Mouse (Mus musculus) liver, embryonic 13.5 days (tissue): Measurements from ENCODE around the gene Mab21l2. TPM values are rescaled to one million over a fixed set of nuclear protein-coding genes. Genes with fewer than 3 reads are reported as not detected.

Experiments used
- ATAC-seq: fragments of 200-750 bp; cut with Nextera tagmentation; 2 replicates; pipeline ENCODE4 v1.8.0; 2017; ENCODE audit warnings: low read depth, mild to moderate bottlenecking, moderate number of reproducible peaks, moderate library complexity
- DNase-seq: peaks from one replicate; pipeline ENCODE4 v3.0.0; 2022
- H3K27ac ChIP-seq: fragments of 300-500 bp; sonication (generic); 2 replicates; pipeline ENCODE4 v1.5.1; 2015; ENCODE audit warnings: moderate library complexity, mild to moderate bottlenecking, inconsistent platforms
- H3K27me3 ChIP-seq: fragments of 300-500 bp; sonication (generic); 2 replicates; pipeline ENCODE4 v1.6.1; 2015; ENCODE audit warnings: mild to moderate bottlenecking, inconsistent platforms
- H3K36me3 ChIP-seq: fragments of 300-500 bp; sonication (generic); 2 replicates; pipeline ENCODE4 v1.6.1; 2015; ENCODE audit warnings: mild to moderate bottlenecking, inconsistent platforms
- H3K4me1 ChIP-seq: fragments of 300-500 bp; sonication (generic); replicated peaks from 2 replicates; pipeline ENCODE4 v1.6.1; 2015; ENCODE audit warnings: inconsistent platforms
- H3K4me2 ChIP-seq: fragments of 300-500 bp; sonication (generic); 2 replicates; pipeline ENCODE4 v1.6.1; 2015; ENCODE audit warnings: inconsistent platforms, mild to moderate bottlenecking, moderate library complexity
- H3K4me3 ChIP-seq: fragments of 300-500 bp; sonication (generic); replicated peaks from 2 replicates; pipeline ENCODE4 v1.5.1; 2015; ENCODE audit warnings: mild to moderate bottlenecking, inconsistent platforms
- H3K9ac ChIP-seq: fragments of 300-500 bp; sonication (generic); 2 replicates; pipeline ENCODE4 v1.6.1; 2015; ENCODE audit warnings: mild to moderate bottlenecking, inconsistent platforms
- H3K9me3 ChIP-seq: fragments of 300-500 bp; sonication (generic); replicated peaks from 2 replicates; pipeline ENCODE4 v1.6.1; 2016; ENCODE audit warnings: inconsistent platforms
- WGBS: fragments of 180-500 bp; shearing (Covaris S2); methylation state at CpG from one replicate; pipeline ENCODE4 v1.1.7; 2015; ENCODE audit not compliant: insufficient replicate concordance; 5-methylcytosine and 5-hydroxymethylcytosine counted together
- polyA plus RNA-seq: library from polyadenylated mRNA; unstranded; fragments of >200 nt; fragmentation: Nextera tagmentation; extraction: Ambion mirVana; gene quantifications from 2 replicates; pipeline ENCODE4 v1.2.1, GENCODE M21; 2015

Gene Mab21l2
- polyA plus RNA-seq, 1 experiment from 2014 or later, result 0.78 TPM

DNA sequence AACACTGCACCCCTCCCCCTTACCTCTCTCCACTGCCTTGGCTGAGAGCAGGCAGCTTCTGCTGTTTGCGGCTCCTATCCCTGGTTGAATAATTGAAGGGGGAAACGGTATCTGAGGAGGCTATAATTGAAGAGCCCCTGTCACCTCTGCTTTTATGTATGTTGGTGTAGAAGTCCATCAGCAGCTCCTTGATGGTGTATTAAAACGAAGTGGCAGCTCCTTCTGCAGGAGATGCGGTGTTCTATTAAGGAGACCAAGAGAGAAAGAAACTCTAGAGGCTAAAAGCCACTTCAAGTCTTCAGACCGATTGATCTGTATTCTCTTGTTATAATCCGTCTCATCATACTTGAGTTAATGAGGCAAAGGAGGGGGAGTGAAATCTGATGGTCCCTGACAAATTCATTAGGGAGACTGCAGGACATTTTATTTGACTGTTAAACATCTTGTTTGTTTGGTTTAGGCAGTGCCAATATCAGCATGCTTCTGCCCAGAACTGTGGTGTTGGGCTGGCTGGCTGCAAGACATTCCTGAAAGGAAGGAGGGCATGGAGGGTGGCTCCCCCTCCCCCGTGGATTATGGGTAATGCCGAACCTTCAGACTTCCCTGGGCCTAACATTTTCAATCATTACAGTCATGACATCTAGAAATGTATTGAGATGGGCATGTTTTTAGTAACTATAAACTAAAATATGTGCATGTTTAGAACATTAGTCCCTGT is 2.7 kb upstream of the Mab21l2 start:
- no peak overlapping the region for H3K9ac ChIP-seq
- 29% methylated on average over 8 of the region's 8 CpGs for WGBS
- DNase-seq, result no peak
- no peaks in the 10 kb centered on the region for H3K36me3 ChIP-seq
- ATAC-seq, result no peak
- peaks cover 28% of the 10 kb centered on the region for H3K4me1 ChIP-seq
- no peak overlapping the region for H3K4me3 ChIP-seq
- H3K9me3 ChIP-seq, result no peaks in the 10 kb centered on the region
- no peak overlapping the region for H3K27ac ChIP-seq
- H3K4me2 ChIP-seq, result no peak overlapping the region
- peaks cover 59% of the 10 kb centered on the region for H3K27me3 ChIP-seq

DNA sequence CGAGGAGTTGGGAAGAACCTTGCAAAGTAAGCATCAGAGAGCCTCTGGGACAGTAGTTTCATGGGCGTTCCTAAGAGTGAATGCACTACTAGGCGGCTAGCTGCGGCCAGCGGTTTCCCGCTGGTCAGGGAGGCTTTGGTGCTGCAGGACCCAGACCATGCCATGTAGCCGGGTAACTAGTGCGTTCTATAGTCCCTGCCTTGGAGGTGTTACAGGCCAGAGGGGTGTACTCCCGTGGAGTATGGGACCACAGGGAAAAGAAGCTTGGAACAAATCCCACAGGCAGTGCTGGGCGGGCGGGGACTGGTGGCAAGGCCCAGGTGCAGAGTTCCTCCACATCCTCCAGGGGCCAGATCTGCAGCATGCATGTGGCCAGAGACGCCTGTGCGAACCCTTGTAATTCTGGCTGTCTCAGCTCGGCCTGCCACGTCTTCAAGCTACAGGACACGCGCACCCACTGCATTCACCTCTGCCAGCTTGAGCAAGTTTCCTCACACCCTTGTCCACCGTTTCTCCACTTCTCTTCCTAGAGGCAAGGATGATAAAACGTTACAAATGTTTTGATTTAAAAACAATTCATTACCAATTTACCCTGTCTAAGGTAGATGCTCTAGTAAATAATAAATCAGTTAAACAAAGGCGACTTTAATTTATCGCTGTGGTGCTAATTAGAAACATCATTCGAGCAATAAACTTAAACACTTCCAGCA is 2.0 kb upstream of the Mab21l2 start:
- H3K4me1 ChIP-seq, result peaks cover 28% of the 10 kb centered on the region
- H3K36me3 ChIP-seq, result no peaks in the 10 kb centered on the region
- H3K9me3 ChIP-seq, result no peaks in the 10 kb centered on the region
- H3K4me2 ChIP-seq, result no peak overlapping the region
- 11% methylated on average over 22 of the region's 22 CpGs for WGBS
- H3K9ac ChIP-seq, result no peak overlapping the region
- H3K27ac ChIP-seq, result no peak overlapping the region
- H3K4me3 ChIP-seq, result no peak overlapping the region
- DNase-seq, result no peak
- peaks cover 64% of the 10 kb centered on the region for H3K27me3 ChIP-seq
- no peak; the same call in 1 of the 2 replicates for ATAC-seq

DNA sequence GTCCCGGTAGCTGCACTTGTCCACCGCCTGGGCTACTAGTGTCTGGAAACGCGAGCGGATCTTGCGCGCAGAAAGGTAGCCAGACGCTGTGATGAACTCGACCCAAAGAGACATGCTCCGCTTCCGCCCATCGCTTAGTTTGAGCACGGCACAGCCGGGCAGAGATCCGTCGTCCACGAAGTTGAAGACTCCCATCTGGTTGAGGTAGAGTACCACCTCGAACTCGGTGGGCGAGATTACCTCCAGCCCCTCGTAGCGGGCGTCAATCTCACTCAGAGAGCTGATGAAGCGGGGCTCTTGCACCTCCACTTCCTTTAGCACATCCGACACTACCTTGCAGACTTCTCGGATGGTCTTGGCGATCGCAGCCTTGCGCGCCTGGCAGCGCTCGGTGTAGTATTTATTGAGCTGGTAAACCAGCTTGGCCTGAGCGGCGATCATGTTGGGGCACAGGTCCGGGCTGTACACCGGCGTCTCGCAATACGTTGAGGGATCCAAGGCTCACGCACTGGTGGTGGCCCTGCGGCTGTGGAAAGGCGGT is 1.1 kb downstream of the Mab21l2 start:
- ATAC-seq, result peak; percentile 30; the same call in 1 of the 2 replicates
- H3K27me3 ChIP-seq, result peaks cover 66% of the 10 kb centered on the region

DNA sequence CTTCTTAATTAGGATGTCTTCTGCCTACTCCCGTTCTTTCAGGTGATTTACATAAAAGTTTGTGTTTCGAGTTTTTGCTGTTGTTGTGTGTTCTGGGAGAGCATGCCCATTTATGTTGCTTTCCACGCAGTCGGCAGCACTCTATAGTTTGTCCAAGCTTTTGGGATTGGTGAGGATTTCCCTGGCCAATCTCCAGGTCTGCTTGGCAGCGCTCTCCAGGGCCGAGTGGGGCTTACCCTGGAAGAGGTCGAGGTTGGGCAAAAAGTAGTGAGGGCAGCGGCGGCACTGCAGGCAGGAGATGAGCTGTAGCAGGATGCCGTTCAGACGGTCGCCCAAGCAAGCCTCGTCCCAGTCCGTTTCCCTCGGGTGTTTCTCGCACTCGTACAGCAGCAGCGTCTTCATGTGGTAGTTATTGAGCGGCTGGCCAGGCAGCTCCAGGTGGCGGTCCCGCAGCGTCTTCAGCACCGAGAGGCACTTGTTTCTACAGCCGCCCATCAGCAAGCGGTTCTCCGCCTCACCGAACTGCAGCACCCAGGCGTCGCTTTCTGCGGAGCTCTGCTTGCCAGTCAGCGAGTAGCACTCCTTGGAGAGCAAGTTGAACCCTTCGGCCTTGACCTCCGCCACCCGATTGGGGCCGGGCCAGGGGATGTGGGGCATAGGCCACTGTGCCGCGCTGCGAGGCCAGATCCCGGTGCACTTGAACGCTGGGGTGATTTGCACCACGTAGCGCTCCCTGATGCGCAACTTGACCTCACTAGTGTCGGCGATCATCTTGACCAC is 1.8 kb downstream of the Mab21l2 start:
- peak overlapping the region; percentile 18; the same call in 1 of the 2 replicates for H3K9ac ChIP-seq
- peak overlapping the region; percentile 8; the same call in 1 of the 2 replicates for H3K27ac ChIP-seq
- DNase-seq (no peak), ATAC-seq (peak; percentile 44)
- peak overlapping the region; percentile 54 for H3K4me3 ChIP-seq
- under 1% methylated on average over 45 of the region's 45 CpGs for WGBS
- H3K9me3 ChIP-seq, result no peaks in the 10 kb centered on the region
- H3K36me3 ChIP-seq, result no peaks in the 10 kb centered on the region
- H3K4me2 ChIP-seq, result peak overlapping the region; percentile 67
- peaks cover 28% of the 10 kb centered on the region for H3K4me1 ChIP-seq
- H3K27me3 ChIP-seq, result peaks cover 59% of the 10 kb centered on the region

More for the DNA sequence above, 1.1 kb downstream of the Mab21l2 start:
- H3K9me3 ChIP-seq, result no peaks in the 10 kb centered on the region
- DNase-seq, result no peak
- H3K36me3 ChIP-seq, result no peaks in the 10 kb centered on the region
- H3K4me3 ChIP-seq, result peak overlapping the region; percentile 54
- H3K4me1 ChIP-seq, result peaks cover 28% of the 10 kb centered on the region
- H3K4me2 ChIP-seq, result peak overlapping the region; percentile 67
- H3K27ac ChIP-seq, result peak overlapping the region; percentile 8; the same call in 1 of the 2 replicates
- WGBS, result 1% methylated on average over 42 of the region's 42 CpGs
- peak overlapping the region; percentile 18; the same call in 1 of the 2 replicates for H3K9ac ChIP-seq

DNA sequence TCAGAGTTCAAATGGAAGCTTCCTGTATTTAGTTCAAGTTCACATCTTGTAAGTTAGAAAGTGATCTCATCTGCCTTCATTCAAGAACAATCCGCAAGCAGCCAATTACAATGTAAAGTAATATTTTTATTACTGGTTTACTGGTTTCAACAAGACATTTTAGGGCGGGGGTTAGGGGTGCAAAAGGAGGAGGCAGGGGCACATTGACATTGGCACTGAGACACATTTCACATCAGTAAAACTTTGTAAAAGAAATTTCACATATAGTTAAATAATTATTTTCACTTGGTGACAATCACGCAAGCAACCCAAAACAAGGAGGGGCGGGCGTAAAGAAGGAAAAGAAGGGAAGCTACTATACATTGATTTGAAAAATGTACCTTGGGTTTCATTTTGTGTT is 2.5 kb downstream of the Mab21l2 start:
- H3K27me3 ChIP-seq, result peaks cover 52% of the 10 kb centered on the region
- no peaks in the 10 kb centered on the region for H3K9me3 ChIP-seq
- H3K36me3 ChIP-seq, result no peaks in the 10 kb centered on the region
- H3K4me3 ChIP-seq, result peak overlapping the region; percentile 54
- ATAC-seq, result no peak
- WGBS, result 24% methylated on average over 5 of the region's 5 CpGs
- H3K4me2 ChIP-seq, result peak overlapping the region; percentile 67
- DNase-seq, result no peak
- H3K4me1 ChIP-seq, result peaks cover 28% of the 10 kb centered on the region
- H3K9ac ChIP-seq, result no peak overlapping the region
- no peak overlapping the region for H3K27ac ChIP-seq

DNA sequence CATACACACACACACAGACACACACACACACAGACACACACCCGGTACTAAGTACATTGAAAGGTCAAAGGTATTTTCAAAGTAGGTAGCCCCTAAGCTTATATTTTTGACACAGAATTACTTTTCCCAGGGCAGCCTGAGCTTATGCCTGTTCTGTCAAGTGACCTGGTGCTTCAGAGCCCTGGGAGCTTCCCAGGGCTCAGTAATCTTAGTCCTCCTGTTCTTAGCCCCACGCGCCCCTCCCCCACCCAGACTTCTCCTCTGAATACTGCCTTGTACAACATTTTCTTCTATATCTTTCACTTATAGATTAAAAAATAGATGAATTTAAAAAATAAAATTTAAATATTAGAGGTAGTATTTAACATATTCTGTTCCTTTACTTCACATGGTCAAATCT is 3.6 kb downstream of the Mab21l2 start:
- Histone ChIP-seq H3K4me3 (no peak overlapping the region), H3K27ac (no peak overlapping the region), H3K4me2 (no peak overlapping the region), H3K27me3 (peaks cover 41% of the 10 kb centered on the region), H3K9ac (no peak overlapping the region), H3K4me1 (peaks cover 22% of the 10 kb centered on the region), H3K36me3 (no peaks in the 10 kb centered on the region), H3K9me3 (no peaks in the 10 kb centered on the region)
- DNase-seq (no peak), ATAC-seq (no peak)
- WGBS, result 53% methylated on average over 3 of the region's 3 CpGs

DNA sequence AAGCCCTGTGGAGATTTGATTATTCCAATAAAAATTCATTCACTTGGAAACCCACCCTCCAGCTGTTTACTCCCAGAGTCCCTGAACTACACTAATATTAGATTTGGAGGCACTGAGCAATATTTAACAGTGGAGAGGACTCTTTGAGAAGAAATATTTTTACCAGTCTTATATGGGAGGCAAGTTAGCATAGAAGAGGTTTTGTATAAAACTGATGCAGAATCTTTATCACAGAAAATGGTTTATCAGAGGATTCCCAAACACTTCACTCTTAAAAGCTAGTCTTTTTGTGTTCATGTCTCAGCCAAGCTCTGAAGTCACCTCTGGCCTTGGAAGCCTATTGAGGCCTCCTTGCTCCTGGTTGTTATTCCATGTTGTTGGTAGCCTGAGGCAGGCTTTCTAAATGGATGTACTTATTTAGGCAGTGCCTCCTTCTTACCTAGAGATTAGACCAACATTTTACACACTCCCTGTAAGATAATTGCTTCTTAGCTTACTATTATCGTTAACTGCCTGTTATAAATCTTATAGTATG is 6.5 kb downstream of the Mab21l2 start:
- ATAC-seq, result no peak
- Histone ChIP-seq H3K4me1 (peaks cover 6% of the 10 kb centered on the region), H3K4me2 (no peak overlapping the region), H3K36me3 (no peaks in the 10 kb centered on the region), H3K27me3 (peaks cover 15% of the 10 kb centered on the region), H3K9ac (no peak overlapping the region), H3K4me3 (no peak overlapping the region), H3K9me3 (no peaks in the 10 kb centered on the region), H3K27ac (no peak overlapping the region)
- DNase-seq, result no peak
- WGBS, result 70% methylated on average over 1 of the region's 1 CpGs

DNA sequence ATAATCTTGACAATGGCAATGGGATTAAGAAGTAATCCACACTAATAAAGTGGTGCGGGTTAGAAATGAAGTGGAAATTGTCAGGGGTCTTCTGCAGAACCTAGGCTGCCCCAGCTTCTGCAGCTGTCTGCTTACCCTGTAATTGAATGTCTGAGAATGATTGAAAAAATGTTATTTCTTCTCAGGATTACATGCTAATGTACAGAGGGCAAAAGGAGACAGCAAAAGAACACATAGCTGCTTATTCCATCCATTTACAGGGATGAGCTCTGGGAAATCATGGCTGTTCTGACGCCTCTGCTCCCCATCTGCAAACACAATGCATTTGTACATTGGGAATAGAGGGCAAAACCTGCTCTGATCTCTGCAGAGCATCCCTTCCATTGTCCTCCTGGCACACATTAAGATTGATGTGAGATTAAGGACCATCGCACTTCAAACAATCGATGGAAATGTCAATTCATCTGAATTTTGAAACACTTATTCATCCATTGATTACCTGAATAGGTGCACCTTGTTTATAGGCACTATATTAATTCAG is 7.3 kb downstream of the Mab21l2 start:
- no peak for DNase-seq
- ATAC-seq, result no peak
- Histone ChIP-seq H3K4me3 (no peak overlapping the region), H3K36me3 (no peaks in the 10 kb centered on the region), H3K9ac (no peak overlapping the region), H3K27me3 (peaks cover 7% of the 10 kb centered on the region), H3K9me3 (no peaks in the 10 kb centered on the region), H3K4me2 (no peak overlapping the region), H3K27ac (no peak overlapping the region), H3K4me1 (no peaks in the 10 kb centered on the region; the same call in 1 of the 2 replicates)
- WGBS, result 67% methylated on average over 4 of the region's 4 CpGs

DNA sequence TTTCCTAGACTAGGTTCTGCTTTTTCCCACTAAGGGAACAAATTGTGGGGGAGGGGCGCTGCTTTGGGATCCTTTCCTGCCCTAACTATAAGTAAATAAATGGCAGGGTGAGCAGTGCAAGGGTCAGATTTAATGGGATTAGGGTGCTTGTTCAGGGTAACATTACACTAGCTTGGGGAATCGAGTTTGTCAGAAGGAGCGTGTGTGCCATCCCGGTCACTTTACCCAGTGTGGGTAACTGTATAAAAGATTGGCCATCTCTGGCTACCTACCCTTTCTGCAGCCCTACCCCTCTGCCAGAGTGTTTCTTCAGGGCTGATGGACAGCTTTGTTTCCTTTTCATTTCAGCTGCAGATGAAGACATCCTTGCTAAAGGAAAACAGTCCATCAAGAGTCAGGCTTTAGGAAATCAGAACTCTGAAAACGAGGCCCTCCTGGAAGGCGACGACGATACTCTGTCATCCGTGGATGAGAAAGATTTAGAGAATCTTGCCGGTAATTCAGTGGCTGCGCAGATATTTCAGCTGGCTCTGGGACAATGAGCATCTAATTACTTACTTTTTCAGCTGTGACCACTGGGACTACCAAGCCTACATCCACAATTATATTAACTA is 8.8 kb downstream of the Mab21l2 start:
- Histone ChIP-seq H3K9ac (no peak overlapping the region), H3K4me2 (peak overlapping the region; percentile 33), H3K4me3 (no peak overlapping the region), H3K27me3 (peaks cover under 1% of the 10 kb centered on the region; the same call in 1 of the 2 replicates), H3K9me3 (no peaks in the 10 kb centered on the region), H3K36me3 (no peaks in the 10 kb centered on the region), H3K27ac (no peak overlapping the region), H3K4me1 (no peaks in the 10 kb centered on the region; the same call in 1 of the 2 replicates)
- DNase-seq (no peak), ATAC-seq (peak; percentile 62)
- WGBS, result 73% methylated on average over 11 of the region's 11 CpGs
